Mouse (Mus musculus) small intestine, adult 2 months (tissue): ENCODE data around the gene Rpp25.

ENCODE experiments used
- CTCF ChIP-seq: fragments of 200-500 bp; IDR thresholded peaks from 2 replicates; pipeline ENCODE4 v1.5.1; 2012; ENCODE audit warnings: low read depth, mild to moderate bottlenecking, control low read depth, inconsistent platforms, low read length, moderate library complexity, mixed read lengths; ENCODE audit not compliant: insufficient replicate concordance, insufficient read length; ENCODE audit errors: extremely low read depth
- POLR2A ChIP-seq: fragments of 200-500 bp; IDR thresholded peaks from 2 replicates; pipeline ENCODE4 v1.6.1; 2012; ENCODE audit warnings: low read depth, mild to moderate bottlenecking, control low read depth, inconsistent platforms, low read length, moderate library complexity

DNA sequence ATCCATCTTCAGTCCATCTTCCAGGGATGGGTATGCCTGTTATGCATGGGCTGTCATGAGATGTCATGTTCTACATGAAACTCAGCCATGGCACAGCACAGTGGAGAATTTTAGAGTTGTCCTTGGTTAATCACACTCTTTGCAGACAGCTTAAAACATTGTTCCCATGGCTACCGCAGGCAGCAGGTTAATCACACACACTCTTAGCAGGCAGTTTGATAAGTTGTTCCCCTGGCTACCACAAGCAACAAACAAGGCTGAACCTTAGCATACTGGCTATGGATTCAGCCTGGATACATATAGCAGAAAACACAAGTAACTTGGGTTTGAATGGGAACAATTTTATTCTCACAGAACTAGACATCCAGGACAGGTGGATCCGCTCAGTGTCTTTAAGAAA, 10.3 kb upstream of the Rpp25 start:
- TF ChIP-seq CTCF = no peak
- no peak for TF ChIP-seq POLR2A
